Mouse (Mus musculus): ENCODE data around the gene Boc.
A peak's percentile ranks its signal among the peaks of the same experiment; 100 is the strongest.
"Not testable (repeated sequence)": the region's sequence is repeated elsewhere in the genome, so short reads cannot be mapped to it uniquely, and the experiment has no call there.

Gene Boc

DNA sequence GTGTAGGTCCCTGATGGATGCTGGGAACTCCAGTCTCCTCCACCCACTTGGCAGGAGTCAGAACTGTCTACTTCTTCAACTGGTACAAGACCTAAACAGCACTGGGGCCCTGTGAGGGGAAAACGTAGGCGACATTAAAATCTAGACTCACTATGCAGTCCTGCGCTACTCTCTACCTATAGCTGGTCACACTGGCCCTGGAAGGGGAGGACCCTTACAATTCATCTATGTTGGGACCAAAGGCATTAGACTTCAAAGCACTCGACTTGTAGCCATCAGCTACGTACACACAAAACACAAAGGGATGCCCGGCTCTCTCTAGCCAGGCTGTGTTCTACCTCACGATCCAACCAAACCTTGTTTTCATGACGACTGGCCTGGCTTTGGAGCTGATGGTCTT is 73.0 kb downstream of the Boc start:
- DNase-seq, result no peak

DNA sequence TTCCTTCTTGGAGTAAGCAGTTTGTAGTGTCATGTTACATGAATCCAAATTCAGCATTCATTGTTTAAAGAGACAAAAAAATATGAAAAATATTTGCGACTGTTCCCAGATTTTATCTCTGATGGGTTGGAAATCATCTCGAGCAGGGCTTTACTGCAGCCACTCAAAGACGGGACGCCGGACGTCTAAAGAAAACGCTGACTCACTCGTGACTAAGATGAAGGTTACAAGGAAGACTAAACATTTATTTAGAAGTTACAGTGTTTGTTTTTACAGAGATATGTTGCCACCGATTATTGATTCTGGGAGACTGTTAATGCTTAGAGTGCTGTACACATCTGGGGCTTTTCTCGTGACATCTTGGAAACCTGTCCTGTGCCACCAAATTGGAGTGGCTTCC is 73.9 kb downstream of the Boc start:
- no peak for DNase-seq

DNA sequence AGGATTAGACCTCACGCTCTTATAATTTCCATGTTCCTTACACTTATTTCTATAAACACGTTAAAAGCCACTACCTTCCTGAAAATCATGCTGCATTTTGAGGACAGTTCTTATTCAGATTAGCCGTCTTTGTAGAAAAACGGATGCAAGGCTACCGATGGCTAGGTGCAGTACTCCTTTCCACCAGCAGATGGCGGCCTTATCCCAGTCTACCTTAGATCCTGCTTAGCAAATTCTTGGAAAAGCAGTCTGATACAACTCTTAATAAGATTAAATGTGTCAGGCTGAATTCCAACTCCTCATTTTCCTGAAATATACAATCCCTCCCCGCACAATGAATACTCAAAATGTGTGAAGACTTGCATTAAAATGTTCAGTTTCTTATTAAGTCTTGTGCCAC is 74.6 kb downstream of the Boc start:
- peak; percentile 71 for DNase-seq

DNA sequence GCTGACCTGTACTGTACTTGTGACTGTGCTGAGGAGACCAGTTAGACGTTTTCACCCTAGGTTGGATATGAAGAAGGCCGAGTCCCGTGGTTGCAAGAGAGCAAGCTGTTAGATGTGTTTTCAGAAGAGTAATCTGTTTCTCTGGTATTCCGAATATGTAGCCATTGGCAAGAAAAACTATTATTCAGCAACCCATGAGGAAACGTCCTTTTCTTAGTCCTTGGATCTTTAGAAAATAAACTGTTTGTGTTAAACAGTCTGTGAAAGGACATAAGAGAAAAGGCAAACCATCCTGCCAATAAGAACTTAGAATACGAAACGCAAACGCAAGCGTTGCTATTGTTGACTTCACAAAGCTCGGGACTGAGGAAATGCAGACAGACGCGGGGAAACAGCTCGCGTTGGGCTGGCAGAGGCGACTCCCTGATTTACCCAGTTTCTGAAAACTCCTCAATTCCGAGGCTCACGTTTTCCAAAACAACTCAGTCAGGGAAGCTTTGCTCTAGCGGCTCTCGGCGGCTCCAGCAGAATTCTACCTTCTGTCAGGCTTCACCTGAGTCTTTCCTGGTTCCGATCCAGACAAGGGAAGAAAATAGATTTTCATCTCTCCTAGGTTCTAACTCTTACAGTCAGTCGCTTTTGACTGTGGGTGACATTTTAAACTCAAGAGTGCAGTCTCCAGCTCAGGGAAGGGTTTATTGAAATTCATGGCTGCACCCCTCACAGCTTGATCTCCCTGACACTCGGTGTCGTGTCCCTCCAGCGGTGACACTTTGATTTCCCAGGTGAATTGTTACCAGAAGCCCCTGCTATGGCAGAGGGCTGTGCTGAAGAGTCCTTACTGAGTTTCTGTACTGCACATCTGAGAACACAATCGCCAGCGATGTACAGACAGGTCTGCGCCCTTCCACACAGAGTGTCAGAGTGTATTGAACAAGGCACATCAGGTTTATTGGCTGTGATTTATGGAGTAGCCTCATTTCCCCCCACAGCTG is 76.8 kb downstream of the Boc start:
- DNase-seq, result no peak

DNA sequence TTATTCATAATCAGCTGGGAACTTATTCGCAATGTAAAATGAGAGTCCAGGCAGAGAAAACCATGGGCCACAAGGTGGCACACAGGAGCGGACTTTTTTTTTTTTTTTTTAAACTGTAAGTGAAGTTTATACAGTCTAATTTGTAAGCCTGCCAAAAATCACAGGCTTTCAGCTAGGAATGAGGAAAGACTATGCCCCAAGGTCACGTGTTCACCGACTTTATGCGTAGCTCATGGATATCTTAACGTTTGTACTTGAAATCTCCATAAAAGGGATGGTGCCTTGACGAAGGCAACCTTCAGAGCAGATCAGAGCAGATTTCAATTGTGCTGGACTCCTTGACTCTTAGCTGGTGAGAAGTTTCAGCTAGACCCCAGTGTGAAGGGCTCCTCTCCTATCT is 78.1 kb downstream of the Boc start:
- DNase-seq, result no peak

DNA sequence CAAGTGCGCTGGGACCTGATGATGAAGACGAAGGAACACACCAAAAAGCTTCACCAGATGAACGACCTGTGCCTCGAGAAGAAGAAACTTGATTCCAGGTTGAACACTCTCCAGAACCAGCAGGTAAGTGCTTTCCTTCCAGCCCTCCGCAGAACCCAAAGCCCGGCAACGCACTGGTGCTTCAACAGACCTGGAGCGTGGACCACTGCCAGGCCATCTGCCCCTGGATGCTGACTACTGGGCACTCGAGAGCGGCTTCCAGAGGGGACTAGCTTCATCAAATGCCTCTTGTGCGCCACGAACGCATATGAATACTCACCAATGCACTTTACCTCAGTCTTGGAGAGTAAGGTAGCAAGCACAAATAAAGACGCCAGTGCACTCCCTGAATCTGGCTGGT is 78.8 kb downstream of the Boc start:
- no peak for DNase-seq

DNA sequence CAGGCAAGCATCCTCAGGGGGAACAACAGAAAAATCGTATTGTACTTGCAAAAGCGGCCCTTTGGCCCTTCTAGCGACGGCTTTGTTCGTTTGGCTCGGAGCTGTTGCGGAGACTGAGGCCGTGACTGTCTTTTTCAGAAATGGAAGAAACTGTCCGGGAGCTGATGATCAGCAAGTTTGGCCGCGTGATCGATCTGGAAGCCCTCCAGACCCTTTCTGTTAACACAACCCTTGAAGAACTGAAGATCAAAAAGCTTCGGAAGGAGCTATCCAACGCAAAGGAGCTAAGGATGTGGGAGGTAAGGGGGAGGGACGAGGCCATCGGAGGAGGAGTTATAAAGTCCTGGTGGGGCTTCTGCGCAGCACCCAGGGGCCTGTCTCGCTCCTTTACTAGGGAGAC is 79.9 kb downstream of the Boc start:
- no peak for DNase-seq

DNA sequence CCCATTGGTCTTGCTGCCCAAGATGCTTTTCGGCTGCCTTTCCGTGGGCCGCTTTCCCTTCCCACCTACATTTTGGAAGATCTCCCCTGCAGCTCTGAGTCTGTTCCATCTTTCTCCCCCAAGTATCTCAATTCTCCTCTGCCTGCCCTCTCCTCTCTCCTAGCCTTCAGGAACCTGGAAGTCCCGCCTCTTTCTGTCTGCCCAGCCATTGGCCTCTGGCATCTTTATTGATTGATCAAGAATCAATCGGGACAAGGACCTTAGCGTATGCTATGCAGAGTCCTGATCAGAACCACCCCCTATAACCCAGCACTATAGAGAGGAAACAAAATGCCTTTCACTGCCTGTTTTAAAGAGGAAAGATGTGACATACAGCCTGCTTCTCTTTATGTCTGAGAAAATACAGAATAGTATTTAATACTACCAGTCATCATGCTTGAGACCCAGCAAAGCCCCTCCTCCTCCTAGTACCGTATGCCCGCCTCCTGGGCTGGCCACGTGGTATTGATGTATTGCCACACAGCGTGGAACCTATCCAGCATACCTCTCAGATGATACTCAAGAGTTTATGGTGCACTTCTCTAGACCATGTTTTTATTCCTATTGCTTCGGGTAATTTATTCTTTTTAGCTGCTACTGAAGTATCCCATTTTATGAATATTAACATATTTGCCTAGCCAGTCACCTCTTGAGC is 82.9 kb downstream of the Boc start:
- no peak for DNase-seq

DNA sequence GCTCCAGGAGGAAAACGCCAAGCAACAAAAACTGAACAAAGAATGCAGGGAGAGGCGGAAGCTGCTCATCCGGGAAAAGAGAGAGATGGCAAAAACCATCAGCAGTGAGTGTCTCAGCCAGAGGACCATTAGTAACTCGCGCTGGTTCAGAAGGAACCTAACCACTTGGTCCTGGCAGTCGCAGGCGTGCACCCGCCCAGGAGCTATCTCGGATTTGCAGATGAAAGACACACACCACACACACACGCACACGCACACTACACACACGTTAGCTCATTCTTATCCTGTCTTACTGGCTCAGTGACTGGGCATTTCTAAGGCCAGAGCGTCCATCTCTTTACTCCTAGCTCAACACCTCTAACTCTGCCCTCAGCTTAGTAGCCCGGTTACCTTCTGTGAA is 83.4 kb downstream of the Boc start:
- no peak for DNase-seq

DNA sequence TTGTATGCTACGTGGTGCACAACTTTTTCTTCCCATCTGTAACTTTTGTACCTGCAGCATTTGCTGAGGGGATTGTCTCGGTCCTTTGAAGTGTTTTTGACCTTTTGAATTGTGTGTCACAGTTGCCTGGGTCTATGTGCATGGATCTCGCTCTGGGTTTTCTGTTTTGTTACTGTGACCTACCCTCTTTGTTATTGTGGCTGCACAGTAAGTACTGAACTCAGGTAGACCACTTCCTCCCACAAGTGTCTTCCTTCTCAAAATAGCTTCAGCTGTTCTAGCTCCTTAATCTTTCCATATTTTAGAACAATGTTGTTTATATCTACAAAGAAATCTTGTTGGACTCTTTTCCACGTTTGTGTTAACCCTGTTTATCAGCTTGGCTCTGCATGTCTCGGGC is 97.8 kb downstream of the Boc start:
- DNase-seq, result no peak

DNA sequence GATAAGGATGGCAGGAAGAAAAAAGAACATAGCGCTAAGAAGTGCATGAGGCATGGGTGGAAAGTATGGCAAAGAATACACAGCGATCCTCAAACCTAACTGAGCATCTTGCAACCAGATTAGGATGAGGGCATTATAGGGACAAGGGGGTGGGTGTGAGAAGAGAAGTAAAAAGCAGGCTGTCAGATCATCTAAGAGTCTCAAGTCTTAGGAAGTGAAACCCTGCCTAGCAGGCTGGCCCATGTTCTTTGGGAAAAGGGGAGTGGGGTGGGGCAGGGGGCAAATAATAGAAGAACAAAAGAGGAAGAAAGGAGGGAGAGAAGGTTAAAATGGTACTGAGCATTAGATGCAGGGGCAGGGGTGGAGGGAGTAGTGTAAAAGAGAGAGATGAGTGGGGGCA is 99.9 kb downstream of the Boc start:
- no peak for DNase-seq

DNA sequence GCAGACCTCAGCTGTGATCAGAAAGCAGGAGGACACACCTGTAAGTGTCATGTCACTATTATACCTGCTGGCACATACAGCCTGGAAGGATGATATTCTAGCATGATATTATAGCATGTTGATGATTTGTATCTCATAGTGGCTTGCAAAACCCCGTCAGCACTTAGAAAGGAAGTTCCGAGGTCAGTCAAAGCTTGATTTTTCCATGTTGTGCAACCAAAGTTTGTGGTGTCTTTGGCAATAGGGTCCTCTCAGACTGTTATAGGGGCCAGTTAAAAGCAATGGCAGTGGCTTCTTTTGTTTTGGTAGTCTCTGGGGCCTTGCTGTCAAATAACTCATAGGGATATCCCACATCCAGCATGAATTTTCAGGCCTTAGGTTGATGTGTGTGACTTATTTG is 100.8 kb downstream of the Boc start:
- no peak for DNase-seq

DNA sequence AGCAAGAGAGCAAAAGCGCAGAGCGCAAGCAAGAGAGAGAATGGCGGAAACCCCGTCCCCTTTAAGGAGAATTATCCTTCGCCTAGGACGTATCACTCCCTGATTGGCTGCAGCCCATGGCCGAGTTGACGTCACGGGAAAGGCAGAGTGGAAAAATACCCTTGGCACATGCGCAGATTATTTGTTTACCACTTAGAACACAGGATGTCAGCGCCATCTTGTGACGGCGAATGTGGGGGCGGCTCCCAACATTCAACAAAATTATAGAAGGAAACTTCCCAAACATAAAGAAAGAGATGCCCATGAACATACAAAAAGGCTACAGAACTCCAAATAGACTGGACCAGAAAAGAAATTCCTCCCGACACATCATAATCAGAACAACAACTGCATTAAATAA is 116.8 kb downstream of the Boc start:
- DNase-seq, result not testable (repeated sequence)

DNA sequence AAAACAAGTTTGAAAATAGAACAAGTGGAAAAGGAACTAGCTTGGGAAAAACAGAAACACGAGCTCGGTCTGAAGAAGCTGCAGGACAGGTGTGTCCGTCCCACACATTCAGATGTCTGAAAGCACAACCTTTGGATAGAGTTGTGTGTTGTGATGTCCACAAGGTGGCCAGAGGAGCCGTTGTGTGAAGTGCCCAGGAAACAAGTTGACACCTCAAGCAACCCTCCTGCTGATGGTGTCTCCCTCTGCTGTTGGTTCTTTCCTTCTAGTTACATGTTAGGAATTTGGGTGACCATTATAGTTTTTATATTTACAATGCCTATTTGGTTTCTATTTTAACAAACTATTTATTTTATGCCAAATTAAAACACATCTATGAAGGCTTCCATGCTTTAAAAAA is 123.2 kb downstream of the Boc start:
- DNase-seq, result no peak

Measured in right cerebral cortex, adult 18-20 months (tissue).